Mouse (Mus musculus): ENCODE results near the gene Srrm4. TPM values are rescaled to one million over a fixed set of nuclear protein-coding genes. Genes with fewer than 3 reads are reported as not detected.

Srrm4 gene
- not detected for total RNA-seq (2023)

GRCm38 (mm10) chr5:116591346-116592048, at the start of gene Srrm4:
TSS of gene Srrm4 (minus strand) at chr5:116591817.

GRCm38 (mm10) chr5:116422699-116423201, 168.9 kb downstream of the Srrm4 start, which contains the start of gene Hspb8:
TSS of gene Hspb8 (minus strand) at chr5:116422864.

Other genes starting within 250 kb of the Srrm4 start
- gene Hspb8, start 169.0 kb downstream of the Srrm4 start, total RNA-seq (2023) = not detected